Mouse (Mus musculus): ENCODE results near the gene Rchy1. TPM values are rescaled to one million over a fixed set of nuclear protein-coding genes. Genes with fewer than 3 reads are reported as not detected.
A peak's percentile ranks its signal among the peaks of the same experiment; 100 is the strongest.

The Rchy1 gene
- total RNA-seq (2015; ENCODE audit: low replicate concordance) (23.8 and 40.7 TPM in 2 replicates), total RNA-seq (2017; ENCODE audit: low replicate concordance) (14.4 and 26.2 TPM in 2 replicates)

- ATAC-seq (replicated peaks; ENCODE audit: low FRiP score, poor library complexity, severe bottlenecking), result peak; percentile 89
These were observed at the start of gene Rchy1 for GRCm38 (mm10) chr5:91962639-91963440. Rchy1 (minus strand) TSS chr5:91963068.

GRCm38 (mm10) chr5:92011756-92012155, 48.9 kb upstream of the Rchy1 start:
- ATAC-seq (replicated peaks; ENCODE audit: low FRiP score, poor library complexity, severe bottlenecking), result no peak

GRCm38 (mm10) chr5:92009827-92010226, 47.0 kb upstream of the Rchy1 start:
- no peak for ATAC-seq (replicated peaks; ENCODE audit: low FRiP score, poor library complexity, severe bottlenecking)

GRCm38 (mm10) chr5:92003011-92003410, 40.1 kb upstream of the Rchy1 start:
- no peak for ATAC-seq (replicated peaks; ENCODE audit: low FRiP score, poor library complexity, severe bottlenecking)

GRCm38 (mm10) chr5:92000770-92001169, 37.9 kb upstream of the Rchy1 start:
- ATAC-seq (replicated peaks; ENCODE audit: low FRiP score, poor library complexity, severe bottlenecking), result no peak

GRCm38 (mm10) chr5:91994546-91994945, 31.7 kb upstream of the Rchy1 start:
- no peak for ATAC-seq (replicated peaks; ENCODE audit: low FRiP score, poor library complexity, severe bottlenecking)

- ATAC-seq (replicated peaks; ENCODE audit: low FRiP score, poor library complexity, severe bottlenecking), result no peak
These were observed 30.2 kb upstream of the Rchy1 start for GRCm38 (mm10) chr5:91993061-91993460.

GRCm38 (mm10) chr5:91991191-91991937, 28.5 kb upstream of the Rchy1 start:
- no peak for ATAC-seq (replicated peaks; ENCODE audit: low FRiP score, poor library complexity, severe bottlenecking)

- no peak for ATAC-seq (replicated peaks; ENCODE audit: low FRiP score, poor library complexity, severe bottlenecking)
These were observed 26.4 kb upstream of the Rchy1 start for GRCm38 (mm10) chr5:91989261-91989660.

- no peak for ATAC-seq (replicated peaks; ENCODE audit: low FRiP score, poor library complexity, severe bottlenecking)
These were observed 24.9 kb upstream of the Rchy1 start for GRCm38 (mm10) chr5:91987799-91988198.

- ATAC-seq (replicated peaks; ENCODE audit: low FRiP score, poor library complexity, severe bottlenecking), result no peak
These were observed 24.4 kb upstream of the Rchy1 start, which contains the start of gene Odaph for GRCm38 (mm10) chr5:91987236-91987635. Odaph (plus strand) TSS chr5:91987475.

- no peak for ATAC-seq (replicated peaks; ENCODE audit: low FRiP score, poor library complexity, severe bottlenecking)
These were observed 22.9 kb upstream of the Rchy1 start for GRCm38 (mm10) chr5:91985721-91986120.

- no peak for ATAC-seq (replicated peaks; ENCODE audit: low FRiP score, poor library complexity, severe bottlenecking)
These were observed 20.6 kb upstream of the Rchy1 start for GRCm38 (mm10) chr5:91983490-91983889.

GRCm38 (mm10) chr5:91981176-91981840, 18.4 kb upstream of the Rchy1 start:
- no peak for ATAC-seq (replicated peaks; ENCODE audit: low FRiP score, poor library complexity, severe bottlenecking)

GRCm38 (mm10) chr5:91977397-91977770, 14.5 kb upstream of the Rchy1 start:
- no peak for ATAC-seq (replicated peaks; ENCODE audit: low FRiP score, poor library complexity, severe bottlenecking)

GRCm38 (mm10) chr5:91976566-91977396, 13.9 kb upstream of the Rchy1 start:
- no peak for ATAC-seq (replicated peaks; ENCODE audit: low FRiP score, poor library complexity, severe bottlenecking)

- ATAC-seq (replicated peaks; ENCODE audit: low FRiP score, poor library complexity, severe bottlenecking), result no peak
These were observed 12.9 kb upstream of the Rchy1 start for GRCm38 (mm10) chr5:91975758-91976157.

GRCm38 (mm10) chr5:91974002-91974401, 11.1 kb upstream of the Rchy1 start:
- ATAC-seq (replicated peaks; ENCODE audit: low FRiP score, poor library complexity, severe bottlenecking), result no peak

GRCm38 (mm10) chr5:91972046-91972445, 9.2 kb upstream of the Rchy1 start:
- no peak for ATAC-seq (replicated peaks; ENCODE audit: low FRiP score, poor library complexity, severe bottlenecking)

- ATAC-seq (replicated peaks; ENCODE audit: low FRiP score, poor library complexity, severe bottlenecking), result peak; percentile 4; the same call in 1 of the 2 replicates
These were observed 619 bp downstream of the Rchy1 start for GRCm38 (mm10) chr5:91962259-91962638.

Data from erythroblast, adult 5-6 weeks (primary cell).